Mouse (Mus musculus): ENCODE measurements around the gene Fam222b. TPM values are rescaled to one million over a fixed set of nuclear protein-coding genes. Genes with fewer than 3 reads are reported as not detected.
A peak's percentile ranks its signal among the peaks of the same experiment; 100 is the strongest.
"Not testable (repeated sequence)": the region's sequence is repeated elsewhere in the genome, so short reads cannot be mapped to it uniquely, and the experiment has no call there.

Fam222b gene
- 10 to 100 TPM; 29.5 to 30.3 TPM for total RNA-seq (2021)
- long read RNA-seq, experiment 1, transcript Fam222b-201 (3 exons, 3,258 nt) = major isoform, 22 of 27 reads
- long read RNA-seq, experiment 1, partial matches to known transcripts = 1 of 27 reads
- long read RNA-seq, experiment 1, other reads (novel, unspliced or antisense) = 3 of 27 reads
- long read RNA-seq, experiment 2, transcript Fam222b-201 (3 exons, 3,258 nt) = major isoform, 27 of 48 reads
- long read RNA-seq, experiment 2, transcript Fam222b-202 (3 exons, 2,473 nt) = minor isoform, 7 of 48 reads
- long read RNA-seq, experiment 2, partial matches to known transcripts = 0 of 48 reads
- long read RNA-seq, experiment 2, other reads (novel, unspliced or antisense) = 11 of 48 reads

DNA sequence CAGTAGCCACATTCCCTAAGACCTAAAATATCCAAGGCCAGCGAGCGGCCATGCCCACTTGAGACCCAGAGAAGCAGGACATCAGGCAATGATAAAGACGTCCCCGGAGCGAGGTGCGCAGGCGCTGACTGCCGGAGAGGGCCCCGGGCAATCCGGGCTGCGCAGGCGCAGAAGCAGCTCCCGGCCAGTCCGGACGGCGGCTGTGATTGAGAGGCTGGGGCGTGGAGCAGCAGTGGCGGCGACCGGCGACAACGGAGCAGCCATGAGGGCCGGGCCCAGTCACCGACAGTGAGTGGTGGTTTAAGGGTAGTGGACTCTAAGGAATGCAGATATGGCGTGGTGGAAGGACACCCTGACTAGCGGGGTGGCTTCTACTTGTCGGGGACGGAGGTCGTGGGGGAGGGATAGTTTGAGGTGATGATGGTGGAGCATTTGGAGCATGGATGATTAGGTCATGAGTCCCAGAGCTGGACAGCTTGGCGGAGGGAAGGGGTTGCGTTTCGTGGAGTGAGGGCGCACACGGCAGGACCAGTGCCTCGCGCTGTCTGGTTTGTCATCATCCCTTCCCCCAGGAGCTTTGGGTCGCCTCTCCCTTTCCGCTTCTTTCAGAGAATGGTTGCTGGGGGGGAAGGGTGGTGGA lies at the start of gene Fam222b:
Fam222b (plus strand) TSS at position 157 of the 640 bp plus-strand sequence.
- Histone ChIP-seq H3K4me3 (peak within 1 kb of the TSS; percentile 92), H3K27ac (peak within 1 kb of the TSS; percentile 92)
- no peak for TF ChIP-seq CTCF (conservative IDR thresholded peaks at IDR 0.05)
- DNase-seq (ENCODE audit: low spot score in 2 of 2) = peak; percentile 91

DNA sequence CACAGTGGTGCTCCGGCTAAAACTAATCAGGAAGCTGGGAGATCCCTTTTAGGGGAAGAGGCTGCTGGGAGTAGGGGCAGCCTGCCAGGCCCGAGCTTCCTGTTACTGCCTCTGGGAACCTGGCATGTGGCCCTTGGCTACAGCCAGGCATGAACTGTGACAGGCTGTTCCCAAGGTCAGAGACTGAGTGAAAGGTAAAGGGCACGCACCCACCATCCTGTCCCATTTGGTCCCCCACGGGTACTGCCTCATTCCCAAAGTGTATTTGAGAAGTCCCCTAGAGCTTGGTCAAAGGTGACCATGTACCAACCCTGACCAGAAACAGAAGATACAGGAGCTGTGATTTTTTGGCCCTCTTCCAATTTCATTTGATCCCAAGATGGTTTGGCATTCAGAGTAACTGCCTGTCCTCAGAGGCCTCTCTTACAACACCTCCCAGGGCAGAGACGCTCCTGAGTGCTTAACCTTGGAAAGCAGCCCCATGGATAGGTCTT lies 49.7 kb upstream of the Fam222b start:
- peak in 1 of 2 experiments; percentile 17 for DNase-seq (ENCODE audit: low spot score in 2 of 2)
- no peak for TF ChIP-seq CTCF (conservative IDR thresholded peaks at IDR 0.05)

DNA sequence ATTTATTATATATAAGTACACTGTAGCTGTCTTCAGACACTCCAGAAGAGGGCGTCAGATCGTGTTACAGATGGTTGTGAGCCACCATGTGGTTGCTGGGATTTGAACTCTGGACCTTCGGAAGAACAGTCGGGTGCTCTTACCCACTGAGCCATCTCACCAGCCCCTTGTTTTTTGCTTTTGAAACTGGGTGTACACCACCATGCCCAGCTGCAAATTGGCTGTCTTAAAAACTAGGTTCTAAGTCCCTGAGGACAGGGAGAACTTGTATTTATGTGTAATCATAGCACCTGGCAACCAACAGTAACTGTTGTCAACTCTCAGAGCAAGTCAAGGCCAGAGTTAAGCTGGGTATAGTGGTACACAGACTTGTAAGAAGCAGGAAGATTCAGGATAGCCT lies 45.8 kb upstream of the Fam222b start:
- DNase-seq (ENCODE audit: low spot score in 2 of 2); H3K4me3 ChIP-seq; H3K27ac ChIP-seq: not testable (repeated sequence)

More for the DNA sequence above, 49.7 kb upstream of the Fam222b start:
- Histone ChIP-seq H3K27ac (peak overlapping the region; percentile 65; the same call in 1 of the 2 replicates), H3K4me3 (no peak overlapping the region)

DNA sequence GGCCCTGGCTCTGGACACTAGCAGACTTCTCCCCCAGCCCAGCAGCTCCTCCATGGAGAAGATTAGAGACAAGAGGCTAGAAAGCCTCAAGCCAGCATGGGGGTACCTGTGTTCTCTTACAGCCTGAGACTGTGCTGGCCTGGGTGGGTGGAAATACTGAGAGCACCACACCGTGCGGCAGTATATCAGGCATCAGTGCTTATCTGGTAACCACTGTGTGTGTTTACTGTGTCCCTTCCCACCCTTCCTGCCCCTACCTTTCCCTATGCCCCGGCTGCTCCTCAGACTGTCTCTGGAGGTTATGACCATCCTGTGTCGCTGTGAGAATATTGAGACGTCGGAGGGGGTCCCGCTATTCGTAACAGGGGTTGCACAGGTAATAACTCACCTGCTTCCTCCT lies 41.4 kb upstream of the Fam222b start:
- Histone ChIP-seq H3K27ac (no peak overlapping the region), H3K4me3 (no peak overlapping the region)
- no peak for DNase-seq (ENCODE audit: low spot score in 2 of 2)
- no peak for TF ChIP-seq CTCF (conservative IDR thresholded peaks at IDR 0.05)

DNA sequence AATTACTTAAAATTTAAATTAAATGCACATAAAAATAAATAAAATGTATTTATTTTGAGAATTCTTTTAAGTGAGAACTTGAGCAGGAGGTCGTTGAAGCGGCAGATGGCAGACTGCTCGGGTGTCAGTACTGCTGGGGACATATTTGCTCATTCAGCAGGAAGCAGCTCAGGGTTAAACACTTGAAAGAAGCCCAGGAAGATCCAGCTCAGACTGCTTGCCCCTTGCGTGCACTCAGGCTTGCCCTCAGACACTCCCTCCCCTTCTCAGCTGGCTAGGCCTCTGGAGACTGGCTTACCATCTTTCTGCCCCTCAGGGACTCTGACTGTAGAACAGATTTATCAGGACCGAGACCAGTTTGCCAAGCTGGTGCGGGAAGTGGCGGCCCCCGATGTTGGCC lies 37.5 kb upstream of the Fam222b start:
- no peak for DNase-seq (ENCODE audit: low spot score in 2 of 2)

DNA sequence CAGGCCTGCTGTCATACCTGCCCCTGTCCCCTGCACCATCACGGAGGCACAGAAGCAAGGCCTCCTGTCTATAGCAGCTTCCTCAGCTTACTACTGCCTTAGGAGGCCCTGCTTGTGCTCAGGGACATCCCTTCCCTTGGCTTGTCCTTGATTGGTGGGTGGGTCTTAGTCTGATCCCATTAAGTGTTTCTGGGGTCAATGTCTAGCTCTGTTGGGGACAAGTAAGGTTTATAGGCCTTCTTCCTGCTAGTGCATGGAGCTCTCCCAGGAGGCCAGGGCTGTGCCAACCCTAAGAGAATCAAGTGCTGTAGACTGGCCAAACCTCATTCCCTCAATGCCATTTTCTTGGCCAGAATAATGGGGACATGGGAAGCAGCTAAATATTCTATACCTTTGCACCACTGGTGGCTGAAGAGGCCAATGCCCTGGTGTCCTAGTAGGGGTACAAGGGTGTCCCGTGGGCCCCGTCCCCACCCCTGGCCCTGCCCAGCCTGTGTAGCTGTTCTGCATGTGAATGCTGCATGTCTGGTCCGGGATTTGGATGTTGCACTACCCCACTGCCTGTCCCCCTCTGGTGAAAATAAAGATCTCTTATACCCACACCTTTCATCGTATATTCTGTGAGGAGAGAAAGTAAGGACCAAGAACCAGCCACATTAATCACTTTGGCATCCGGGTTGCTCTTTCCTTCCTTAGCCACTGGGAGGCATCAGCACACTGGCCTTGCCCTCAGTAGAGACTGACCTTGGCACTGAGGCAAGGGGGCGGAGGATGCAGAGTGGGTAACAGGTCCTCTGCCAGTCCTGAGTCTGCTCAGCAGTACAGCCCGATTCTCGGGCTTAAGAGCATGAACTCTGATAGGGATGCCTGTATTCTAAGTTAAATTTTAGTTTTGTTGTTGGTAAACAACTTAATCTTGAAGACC lies 34.4 kb upstream of the Fam222b start:
- TF ChIP-seq CTCF (conservative IDR thresholded peaks at IDR 0.05) = peak; percentile 88
- Histone ChIP-seq H3K27ac (peak overlapping the region; percentile 54; the same call in 1 of the 2 replicates), H3K4me3 (no peak overlapping the region)
- DNase-seq (ENCODE audit: low spot score in 2 of 2) = peak; percentile 54 to 62

More for the DNA sequence above, 37.5 kb upstream of the Fam222b start:
- no peak for TF ChIP-seq CTCF (conservative IDR thresholded peaks at IDR 0.05)
- no peak overlapping the region for H3K27ac ChIP-seq
- H3K4me3 ChIP-seq = no peak overlapping the region

DNA sequence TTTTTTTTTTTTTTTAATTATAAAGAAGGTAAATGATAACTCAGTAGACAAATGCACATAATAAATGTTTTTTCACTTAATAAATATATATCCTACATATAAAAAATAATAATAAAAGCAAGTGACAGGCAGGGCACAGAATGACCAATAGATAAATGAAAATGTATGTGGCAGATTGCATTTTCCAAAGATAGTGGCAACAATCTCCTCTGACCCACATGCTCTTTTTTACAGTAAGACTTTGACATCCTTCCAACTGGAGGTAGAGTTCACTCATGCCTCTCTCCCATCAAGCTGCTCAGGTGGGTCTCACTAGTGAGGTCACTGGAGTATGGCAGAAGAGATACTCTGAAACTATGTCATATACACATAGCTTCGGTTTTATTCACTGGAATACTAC lies 31.9 kb upstream of the Fam222b start:
- no peak for TF ChIP-seq CTCF (conservative IDR thresholded peaks at IDR 0.05)
- DNase-seq (ENCODE audit: low spot score in 2 of 2) = no peak
- no peak overlapping the region for H3K27ac ChIP-seq
- H3K4me3 ChIP-seq = no peak overlapping the region

DNA sequence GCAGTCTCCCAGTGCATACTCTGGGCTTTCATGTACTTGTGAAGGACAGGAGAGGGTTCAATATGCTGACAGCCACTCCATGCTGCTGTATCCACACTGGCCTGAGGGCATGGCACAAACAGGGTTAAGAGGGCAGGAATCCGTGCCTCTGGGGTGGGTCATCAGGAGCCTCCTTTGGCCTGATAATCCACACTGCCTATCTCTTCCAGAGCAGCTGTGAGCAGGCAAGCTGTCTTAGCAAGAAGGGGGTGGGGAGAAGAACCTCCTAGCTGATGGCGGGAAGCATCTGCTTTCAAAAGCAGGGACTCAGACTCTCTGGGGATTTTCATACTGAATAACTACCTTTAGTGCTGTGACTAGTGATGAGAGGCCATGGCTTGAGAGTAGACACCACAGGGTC lies 28.6 kb upstream of the Fam222b start:
- TF ChIP-seq CTCF (conservative IDR thresholded peaks at IDR 0.05) = no peak
- H3K4me3 ChIP-seq = no peak overlapping the region
- DNase-seq (ENCODE audit: low spot score in 2 of 2) = no peak
- no peak overlapping the region for H3K27ac ChIP-seq

DNA sequence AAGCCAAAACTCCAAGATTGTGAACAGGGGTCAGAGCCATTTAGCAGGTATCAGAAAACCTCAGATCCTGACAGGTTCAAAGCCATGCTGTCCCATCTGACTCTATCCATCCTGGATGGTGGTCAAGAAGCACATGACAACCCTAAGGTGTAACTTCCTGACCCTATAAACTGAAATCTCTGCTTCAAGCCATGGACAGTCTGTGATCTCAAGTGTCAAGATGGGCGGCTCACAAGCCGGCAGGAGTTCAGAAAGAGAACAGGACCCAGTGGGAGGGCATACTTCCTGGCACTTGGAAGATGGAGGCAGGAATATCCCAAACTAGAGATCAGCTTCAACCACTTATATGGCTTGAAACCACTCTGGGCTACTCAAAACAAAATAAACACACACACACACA lies 27.8 kb upstream of the Fam222b start:
- TF ChIP-seq CTCF (conservative IDR thresholded peaks at IDR 0.05) = no peak
- no peak for DNase-seq (ENCODE audit: low spot score in 2 of 2)
- Histone ChIP-seq H3K27ac (no peak overlapping the region), H3K4me3 (no peak overlapping the region)

DNA sequence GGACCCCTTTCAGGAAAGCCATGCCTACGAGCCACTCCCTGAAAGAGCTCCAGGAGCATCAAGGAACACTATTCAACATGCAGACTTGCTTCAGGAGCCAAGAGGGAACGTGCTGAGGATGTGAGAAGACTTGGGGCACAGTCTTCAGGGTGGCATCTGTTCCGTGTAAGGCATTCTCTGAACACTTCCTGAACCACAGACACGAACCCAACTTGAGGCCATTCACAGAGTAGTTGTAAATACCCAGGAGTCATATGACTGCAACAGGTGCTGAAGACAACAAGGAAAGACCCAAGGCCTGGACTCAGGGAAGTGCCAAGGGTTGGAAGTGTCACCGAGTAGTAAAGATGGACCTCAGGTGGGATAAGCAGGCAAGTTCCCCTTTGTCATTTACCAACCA lies 26.9 kb upstream of the Fam222b start:
- DNase-seq (ENCODE audit: low spot score in 2 of 2) = no peak
- H3K4me3 ChIP-seq = no peak overlapping the region
- H3K27ac ChIP-seq = no peak overlapping the region
- no peak for TF ChIP-seq CTCF (conservative IDR thresholded peaks at IDR 0.05)

DNA sequence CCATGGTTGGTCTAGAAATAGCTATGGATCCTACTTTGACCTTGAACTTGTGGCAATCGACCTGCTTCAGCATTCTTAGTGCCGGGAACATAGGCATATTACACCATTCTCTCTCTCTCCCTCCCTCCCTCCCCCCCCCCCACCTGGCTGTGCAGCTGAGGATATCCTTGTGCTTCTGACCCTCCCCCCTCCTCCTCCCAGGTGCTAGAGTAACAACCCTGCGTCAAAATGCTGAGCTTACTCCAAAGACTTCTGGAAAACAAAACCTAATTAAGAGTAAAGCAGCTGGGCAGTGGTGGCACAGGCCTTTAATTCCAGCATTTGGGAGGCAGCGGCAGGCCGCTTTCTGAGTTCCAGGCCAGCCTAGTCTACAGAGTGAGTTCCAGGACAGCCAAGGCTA lies 25.3 kb upstream of the Fam222b start:
- H3K4me3 ChIP-seq = no peak overlapping the region
- DNase-seq (ENCODE audit: low spot score in 2 of 2) = no peak
- TF ChIP-seq CTCF (conservative IDR thresholded peaks at IDR 0.05) = no peak
- H3K27ac ChIP-seq = no peak overlapping the region

DNA sequence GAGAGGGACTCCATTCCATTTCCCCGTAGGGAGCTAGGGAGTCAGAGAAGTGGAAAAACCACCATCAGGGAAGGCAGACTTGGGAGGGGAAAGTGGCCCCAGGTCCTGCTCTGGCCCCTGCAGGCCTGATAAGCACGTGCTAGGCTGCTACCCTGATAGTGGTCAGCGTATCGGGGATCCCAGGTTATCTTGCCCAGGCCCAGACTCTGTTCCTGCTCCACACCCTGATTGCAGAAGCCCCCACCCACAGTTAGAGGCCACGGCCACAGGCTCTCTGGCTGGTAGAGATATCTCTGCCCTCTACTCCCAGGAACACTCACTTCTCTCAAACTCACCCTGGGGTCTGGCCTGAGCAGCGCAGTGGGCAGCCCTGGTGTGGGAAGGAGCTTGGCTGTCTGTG lies 24.8 kb upstream of the Fam222b start:
- DNase-seq (ENCODE audit: low spot score in 2 of 2) = no peak
- TF ChIP-seq CTCF (conservative IDR thresholded peaks at IDR 0.05) = no peak

DNA sequence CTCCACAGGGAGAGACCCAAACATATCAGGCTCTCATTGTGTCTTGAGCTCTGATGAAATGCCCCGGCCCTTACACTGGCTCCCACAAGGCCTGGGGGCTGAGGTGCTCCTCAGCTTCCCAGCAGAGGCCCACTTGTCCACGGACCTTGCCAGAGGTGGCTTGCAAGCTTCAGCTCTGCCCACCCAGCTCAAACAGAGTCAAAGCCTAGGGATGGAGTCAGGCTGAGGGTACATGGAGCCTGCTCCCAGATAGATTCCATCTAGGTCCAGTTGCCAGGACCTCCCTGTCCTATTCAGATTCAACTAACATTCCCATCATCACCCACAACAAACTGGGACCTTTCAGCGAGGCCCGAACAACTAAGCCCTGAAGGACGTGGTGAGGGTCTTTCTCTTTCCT lies 22.5 kb upstream of the Fam222b start:
- Histone ChIP-seq H3K27ac (no peak overlapping the region), H3K4me3 (no peak overlapping the region)
- no peak for TF ChIP-seq CTCF (conservative IDR thresholded peaks at IDR 0.05)
- DNase-seq (ENCODE audit: low spot score in 2 of 2) = no peak

More for the DNA sequence above, 24.8 kb upstream of the Fam222b start:
- Histone ChIP-seq H3K4me3 (no peak overlapping the region), H3K27ac (no peak overlapping the region)

Measured in layer of hippocampus, adult 2 months (tissue).